Mouse (Mus musculus) heart, adult 2 months (tissue): ENCODE measurements at regions not wholly inside any gene's neighbourhood (a gene's known extent, or its start where the extent isn't known, plus 50 kb on each side); places are given as distances from the start of the nearest gene placed in this dataset.

Source experiments
- CTCF ChIP-seq: fragments of 200-600 bp; IDR thresholded peaks from 2 replicates; pipeline ENCODE4 v1.8.1; 2022; ENCODE audit warnings: antibody characterized with exemption, mild to moderate bottlenecking, moderate library complexity
- EP300 ChIP-seq: fragments of 200-500 bp; IDR thresholded peaks from 2 replicates; pipeline ENCODE4 v1.6.1; 2011; ENCODE audit warnings: low read depth, low read length, control low read depth; ENCODE audit not compliant: insufficient read depth
- POLR2A ChIP-seq: fragments of 200-500 bp; IDR thresholded peaks from 2 replicates; pipeline ENCODE4 v1.6.1; 2011; ENCODE audit warnings: mild to moderate bottlenecking, low read depth, low read length, control low read depth; ENCODE audit not compliant: insufficient read depth

GRCm38 (mm10) chr3:9105191-9105926 is 504.5 kb downstream of the Zfp704 start:
- TF ChIP-seq CTCF: no peak
- TF ChIP-seq POLR2A: no peak
- no peak for TF ChIP-seq EP300
